Mouse (Mus musculus): Measurements from ENCODE around the gene Gal3st2.
"Not testable (repeated sequence)": the region's sequence is repeated elsewhere in the genome, so short reads cannot be mapped to it uniquely, and the experiment has no call there.

- TF ChIP-seq CTCF (IDR thresholded peaks at IDR 0.05; ENCODE audit: low read depth, low read length); POLR2A (IDR thresholded peaks at IDR 0.05; ENCODE audit: extremely low read depth, insufficient read depth, low read length): not testable (repeated sequence)
These were observed 15.2 kb upstream of the Gal3st2 start for GRCm38 (mm10) chr1:93845766-93846366.

Measured in liver, adult 2 months (tissue).